Mouse (Mus musculus): ENCODE results near the gene Rhog.

Gene Rhog

DNA sequence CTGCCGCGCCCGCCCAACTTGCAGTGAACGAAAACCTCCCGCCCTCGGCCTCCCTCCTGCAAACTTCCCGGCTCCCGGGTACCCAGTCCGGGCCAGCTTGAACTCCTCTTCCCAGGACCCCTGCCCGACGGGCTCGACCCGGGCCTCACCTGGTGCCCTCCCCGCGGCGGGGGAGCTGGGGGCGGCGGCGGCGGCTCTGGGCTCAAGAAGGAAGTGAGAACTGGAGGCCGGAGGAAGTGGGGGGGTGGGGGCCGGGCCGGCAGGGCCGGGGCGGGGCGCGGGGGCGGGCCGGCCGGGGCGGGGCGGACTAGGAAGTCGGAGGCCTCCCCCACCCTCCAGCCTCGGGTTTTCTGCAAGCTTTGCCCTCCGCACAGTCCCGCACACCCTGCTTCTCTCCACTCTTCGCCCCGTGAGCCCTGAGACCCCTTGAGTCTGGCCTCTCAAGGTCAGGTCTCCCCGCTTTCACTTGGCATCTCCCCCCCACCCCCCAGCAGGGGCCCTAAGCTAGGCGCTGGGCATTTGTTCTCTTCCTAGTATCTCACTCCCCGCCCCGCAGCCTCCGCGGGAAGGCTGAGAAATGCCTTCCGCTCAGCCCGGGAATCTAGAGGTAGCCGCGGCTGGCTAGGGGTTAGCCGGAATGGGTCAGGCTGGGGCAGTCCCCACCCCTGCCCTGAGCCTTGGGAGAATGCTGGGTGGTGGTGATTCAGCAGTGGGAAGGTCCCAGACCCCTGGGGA lies 5.8 kb downstream of the Rhog start:
- peak; percentile 72 for DNase-seq

DNA sequence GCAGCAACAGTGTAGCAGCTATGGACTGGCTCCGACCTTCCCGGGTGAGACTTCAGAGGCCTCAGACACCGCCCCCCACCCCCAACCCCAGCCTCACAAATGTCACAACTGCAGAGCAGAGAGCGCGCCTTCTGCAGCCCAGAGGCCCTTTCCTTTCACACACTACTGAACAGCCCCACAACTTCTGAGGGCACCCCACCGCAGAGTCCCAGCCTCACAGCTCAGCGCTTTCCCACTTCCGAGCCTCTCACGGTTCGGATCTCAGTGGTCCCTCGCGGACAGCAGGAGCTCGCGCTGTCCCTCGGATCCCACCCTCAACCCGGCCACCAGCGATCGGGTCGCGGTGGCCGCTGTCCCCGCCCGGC lies 6.3 kb downstream of the Rhog start:
- DNase-seq: no peak

DNA sequence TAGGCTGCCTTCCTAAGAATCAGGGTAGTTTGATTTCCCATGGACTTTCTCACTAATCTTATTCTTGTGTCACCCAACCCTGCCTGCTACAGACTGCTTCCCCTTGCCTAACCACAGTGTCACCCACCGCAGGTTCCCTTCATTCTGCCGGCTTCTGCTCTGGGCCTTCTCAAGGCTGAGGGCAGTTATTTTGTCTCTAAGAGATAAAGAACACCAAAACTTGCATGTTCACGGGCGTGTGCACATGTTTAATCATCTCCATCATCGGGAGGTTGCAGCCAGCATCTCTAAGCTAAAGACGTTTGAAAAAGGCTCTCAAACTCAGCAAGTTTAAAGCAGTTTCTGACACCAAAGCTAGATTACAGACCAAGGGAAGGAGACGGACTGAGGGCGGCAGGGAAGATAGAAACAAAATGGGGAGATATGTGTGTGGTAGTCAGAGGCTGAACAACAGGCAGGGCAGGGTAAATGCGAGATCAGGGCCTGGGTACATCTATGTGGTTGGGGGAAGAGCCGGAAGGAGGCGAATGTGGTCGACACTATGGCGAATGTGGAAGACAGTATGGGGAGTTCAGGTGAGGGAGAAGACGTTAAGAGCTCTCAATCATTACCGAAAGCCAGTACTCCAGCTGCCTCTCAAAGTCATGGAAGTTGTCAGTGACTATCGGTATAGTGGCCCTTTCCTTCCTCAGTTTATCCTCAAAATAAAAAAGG lies 7.0 kb downstream of the Rhog start:
- DNase-seq: no peak

DNA sequence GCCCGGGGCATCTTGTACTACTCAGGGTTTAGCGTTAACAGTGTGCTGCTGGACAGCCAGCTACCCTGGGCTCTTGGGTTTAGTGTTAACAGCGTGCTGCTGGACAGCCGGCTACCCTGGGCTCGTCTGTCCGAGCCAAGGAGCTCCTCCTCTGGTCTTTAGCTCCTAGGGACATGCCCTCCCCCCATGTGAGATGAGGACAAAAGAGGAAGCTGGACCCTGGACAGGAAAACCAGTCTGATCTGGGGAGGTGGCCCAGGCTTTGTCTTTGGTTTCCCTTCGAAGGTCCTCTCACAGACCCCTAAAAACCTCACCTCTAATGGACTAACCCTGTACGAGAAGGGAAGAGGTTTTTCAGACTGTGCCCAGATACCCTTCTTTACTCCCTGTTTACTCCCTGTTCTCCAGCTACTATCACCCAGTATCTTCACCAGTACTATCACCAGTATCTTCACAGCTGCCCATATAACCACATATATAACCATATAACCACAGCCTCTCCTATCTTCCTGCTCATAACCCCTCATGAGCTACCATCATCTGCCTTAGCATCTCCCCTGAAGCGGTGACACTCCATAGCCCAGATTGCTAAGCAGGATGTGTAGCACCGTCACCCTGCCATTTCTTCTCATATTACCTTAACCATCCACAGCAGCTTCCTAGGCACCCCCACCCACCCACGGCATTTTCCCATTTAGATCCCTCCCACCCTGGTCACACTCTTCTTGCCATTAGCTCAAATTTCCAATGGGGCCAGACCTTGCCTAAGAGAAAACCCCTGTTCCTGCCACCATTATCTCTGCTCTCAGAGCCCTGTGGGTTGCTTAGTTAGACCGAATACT lies 8.7 kb downstream of the Rhog start:
- DNase-seq: no peak

DNA sequence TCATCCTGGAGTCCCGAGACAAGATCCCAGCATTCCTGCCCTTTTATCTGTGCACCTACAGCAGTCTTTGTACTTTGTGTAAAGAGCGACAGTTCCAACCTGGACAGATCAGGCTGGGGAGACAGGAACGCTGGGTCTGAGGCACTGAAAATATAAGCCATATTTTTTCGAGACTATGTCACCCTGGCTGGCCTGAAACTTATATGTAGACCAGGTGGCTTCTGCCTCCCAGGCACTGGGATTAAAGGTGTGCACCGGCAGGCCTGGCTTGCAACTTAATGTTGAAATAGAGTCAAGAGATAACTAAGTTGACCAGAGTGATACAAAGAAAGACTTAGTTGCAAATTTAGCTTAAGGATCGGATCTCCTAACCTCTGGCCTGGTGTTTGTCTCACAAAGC lies 9.6 kb downstream of the Rhog start:
- no peak for DNase-seq

DNA sequence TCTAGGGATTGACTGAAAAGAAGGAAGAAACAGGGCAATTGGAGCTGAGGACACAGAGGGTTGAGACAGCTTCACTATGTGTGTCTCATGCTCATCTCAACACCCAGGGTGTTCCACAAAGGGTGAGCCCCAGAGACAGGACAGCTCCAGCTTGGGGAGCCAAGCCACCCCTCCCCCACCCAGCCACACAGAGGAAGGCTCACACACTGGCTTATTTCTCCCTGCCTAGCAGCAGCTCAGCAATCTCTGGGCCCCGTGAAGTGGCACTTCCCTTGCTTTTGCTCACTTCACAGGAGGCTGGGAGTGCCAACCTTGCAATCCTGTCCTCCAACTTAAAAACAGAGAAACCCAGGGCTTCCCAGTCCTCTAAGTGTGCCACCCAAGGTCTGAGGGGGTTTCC lies 10.1 kb downstream of the Rhog start:
- no peak for DNase-seq

DNA sequence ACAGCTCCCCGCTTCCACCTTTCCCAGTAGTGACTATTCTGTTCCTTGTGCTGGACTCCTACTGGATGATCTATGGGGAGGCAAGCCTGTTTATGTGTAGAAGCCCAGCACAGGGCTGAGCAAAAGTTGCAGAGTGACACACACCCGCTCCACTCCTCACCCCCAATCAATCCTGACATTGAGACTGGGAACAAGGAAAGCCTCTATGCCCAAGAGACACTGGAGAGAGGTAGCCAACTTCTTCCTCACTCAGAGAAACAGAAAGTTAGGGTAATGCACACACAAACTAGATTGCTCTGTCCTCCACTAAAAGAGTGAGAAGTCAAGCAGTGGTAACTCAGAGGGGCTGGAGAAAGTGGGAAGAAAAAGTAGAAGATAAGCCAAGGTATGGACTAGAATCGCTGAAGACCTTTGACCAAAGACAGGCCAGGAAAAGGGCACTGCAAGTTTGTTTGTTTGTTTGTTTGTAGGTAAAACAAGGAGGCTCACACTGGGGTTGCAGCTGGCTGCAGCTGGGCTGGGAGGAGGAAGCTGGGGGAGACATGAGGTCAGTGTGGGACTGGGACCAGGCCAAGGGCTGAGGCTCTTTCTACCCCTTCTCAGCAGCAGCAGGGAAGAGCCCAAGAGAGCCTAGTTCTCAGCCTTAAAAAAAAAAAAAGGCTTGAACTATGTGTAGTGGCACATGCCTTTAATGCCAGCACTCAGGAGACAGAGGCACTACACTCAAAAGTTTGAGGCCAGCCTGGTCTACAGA lies 10.9 kb downstream of the Rhog start:
- no peak for DNase-seq

DNA sequence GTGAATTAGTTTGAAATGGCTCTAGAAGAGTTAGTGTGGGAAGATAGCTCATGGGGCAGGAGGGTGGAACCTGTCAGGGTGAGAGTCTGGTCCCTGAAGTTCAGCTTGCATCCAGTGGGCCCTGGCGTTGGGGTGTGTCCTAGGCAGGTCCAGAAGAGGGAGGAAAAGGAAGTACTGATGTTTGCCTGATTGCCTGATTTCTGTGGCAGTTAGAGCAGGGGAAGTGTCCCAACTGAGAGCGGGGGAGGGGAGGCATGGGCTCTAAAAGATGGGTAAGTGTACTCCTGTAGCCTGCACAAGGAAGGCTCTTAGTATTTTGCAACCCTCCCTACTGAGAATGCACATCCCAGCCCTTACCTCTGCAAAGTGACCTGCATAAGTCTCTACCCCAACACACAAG lies 12.0 kb downstream of the Rhog start:
- no peak for DNase-seq

DNA sequence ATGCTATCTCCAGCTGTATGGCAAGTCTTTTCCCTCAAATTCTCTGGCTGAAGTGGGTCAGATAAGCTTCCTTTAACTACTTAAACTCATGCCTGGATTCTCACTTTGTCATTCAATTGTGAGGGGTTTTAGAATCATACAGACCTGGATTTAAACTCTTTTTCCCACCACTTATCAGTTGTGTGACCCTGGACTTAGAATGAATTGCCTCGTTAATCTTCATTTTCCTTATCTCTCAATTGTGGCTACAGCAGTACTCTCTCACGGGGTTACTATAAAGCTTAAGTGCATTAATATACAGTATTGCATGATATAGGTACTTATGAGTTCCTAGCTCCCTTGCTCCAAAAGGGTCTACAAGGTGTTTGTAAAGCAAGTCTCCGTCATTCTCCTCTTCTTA lies 12.9 kb downstream of the Rhog start:
- no peak for DNase-seq

DNA sequence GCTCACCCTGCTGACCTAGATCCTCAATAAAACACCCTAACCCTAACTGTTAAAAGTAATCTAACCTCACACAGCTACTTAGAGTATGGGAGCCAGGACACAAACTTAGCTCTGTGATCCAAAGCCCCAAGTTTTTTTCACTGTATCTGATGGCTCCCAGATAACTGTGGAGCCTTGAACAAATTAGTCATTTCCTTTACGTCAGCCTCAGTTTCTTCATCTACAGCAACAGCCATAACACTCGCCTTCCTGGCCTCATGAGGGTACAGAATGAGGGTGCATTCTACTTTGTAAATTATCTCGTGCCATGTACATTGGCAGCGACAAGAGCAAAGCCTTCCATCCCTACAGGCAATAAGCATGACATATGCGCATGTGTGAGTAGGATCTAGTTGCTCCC lies 13.5 kb downstream of the Rhog start:
- no peak for DNase-seq

DNA sequence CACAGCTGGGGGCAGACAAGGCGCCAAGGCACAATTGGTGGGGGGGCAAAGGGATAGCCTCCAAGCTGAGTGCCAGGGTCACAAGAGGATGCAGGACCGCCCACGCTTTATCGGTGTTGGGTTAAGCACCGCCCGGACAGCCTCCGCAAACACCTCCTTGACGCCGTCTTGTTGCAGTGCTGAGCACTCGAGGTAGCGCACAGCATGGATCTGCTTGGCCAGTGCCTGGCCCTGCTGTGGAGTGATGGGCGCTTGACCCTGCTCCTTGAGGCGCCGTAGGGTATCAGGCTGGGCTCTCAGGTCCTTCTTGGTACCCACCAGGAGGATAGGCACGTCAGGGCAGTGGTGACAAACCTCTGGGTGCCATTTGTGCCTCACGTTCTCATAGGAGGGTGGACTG lies 16.3 kb downstream of the Rhog start:
- no peak for DNase-seq

DNA sequence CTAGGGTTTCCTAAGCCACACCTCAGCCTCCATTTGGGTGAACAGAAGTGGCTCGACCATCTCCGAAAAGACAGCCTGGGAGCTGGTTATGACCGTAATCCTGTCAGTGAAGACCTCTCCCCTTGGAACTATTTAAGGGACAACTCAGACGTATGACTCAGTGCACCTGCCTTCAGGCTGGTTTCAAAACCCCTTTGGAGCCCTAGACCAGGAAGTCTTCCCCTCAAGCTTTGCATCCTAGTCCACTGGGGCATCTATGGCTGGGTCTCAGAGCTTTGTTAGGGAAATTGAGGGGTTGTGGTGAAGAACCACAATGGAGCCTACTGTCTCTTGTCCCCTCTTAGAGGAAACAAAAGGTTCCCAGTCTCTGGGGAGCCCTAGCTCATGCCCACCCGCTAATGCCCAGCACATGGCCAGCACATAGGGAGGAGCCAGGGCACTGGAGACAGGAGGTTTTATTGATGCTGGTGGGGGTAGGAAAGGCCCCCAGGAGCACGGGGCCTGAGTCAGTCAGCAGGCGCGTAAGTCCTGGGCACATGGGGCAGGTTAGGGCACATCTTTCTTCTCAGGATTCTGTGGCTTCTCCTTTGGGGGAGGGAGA lies 17.1 kb downstream of the Rhog start:
- DNase-seq: no peak

DNA sequence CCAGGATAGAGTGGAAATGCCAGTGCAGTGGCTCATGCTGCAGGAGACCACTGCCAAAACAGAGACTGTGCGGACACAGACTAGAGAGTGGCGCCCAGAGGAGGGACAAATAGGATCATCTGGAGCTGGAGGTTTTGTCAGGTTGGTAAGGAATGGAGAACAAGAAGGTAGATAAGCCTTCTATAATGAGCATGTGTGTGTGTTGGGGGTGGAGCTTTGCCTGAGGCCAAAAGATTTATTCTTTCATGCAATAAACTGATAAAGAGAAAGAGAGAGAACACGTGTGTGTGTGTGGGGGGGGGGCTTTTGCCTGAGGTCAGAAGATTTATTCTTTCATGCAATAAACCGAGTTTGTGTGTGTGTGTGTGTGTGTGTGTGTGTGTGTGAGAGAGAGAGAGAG lies 22.8 kb downstream of the Rhog start:
- DNase-seq: no peak

DNA sequence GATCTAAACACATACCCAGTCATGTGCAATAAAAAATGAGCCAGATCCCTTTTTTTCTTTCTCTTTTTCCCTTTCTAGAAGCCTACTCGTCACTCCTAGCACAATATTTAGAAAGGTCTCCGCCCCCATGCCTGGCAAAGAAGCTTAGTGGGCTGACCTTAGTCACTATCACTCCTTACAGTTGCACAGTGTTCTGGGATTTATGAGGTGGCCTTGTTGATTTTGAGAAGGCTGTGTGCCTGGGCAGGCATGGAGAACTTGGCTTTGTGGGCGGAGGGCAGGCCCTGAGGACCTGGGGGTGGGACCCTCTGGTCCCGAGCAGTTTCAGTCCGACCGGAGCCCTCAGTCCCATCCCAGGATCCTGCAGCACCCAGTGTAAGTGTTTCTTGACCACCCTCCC lies 26.0 kb downstream of the Rhog start:
- DNase-seq: no peak

DNA sequence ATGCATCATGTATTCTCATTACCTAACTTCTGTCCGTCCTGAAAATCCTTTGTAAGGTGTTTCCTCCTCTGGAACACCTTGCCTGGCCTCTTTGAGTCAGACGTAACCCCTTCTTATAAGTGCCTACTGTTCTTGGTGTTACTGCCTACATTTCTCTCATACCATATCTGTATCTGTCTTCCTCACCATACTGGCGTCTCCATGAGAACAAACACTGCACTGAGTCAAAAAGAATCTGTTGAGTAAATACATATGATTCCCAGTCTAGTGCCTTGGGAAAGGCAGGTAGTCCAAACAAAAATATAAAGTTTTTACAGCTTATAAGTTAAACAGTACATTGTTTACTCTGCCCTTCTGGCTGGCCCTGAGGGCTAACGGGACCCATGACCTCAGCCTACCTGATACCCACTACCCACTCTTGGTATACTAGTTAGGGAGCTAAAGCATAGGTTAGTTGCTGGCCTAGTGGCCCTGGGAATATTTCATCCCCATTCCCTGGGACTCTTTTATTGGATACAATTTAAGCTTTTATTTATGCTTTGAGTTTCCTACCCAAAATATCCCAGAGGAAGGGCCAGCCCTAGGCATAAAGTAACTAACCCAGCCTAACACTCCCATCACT lies 27.7 kb downstream of the Rhog start:
- DNase-seq: no peak

DNA sequence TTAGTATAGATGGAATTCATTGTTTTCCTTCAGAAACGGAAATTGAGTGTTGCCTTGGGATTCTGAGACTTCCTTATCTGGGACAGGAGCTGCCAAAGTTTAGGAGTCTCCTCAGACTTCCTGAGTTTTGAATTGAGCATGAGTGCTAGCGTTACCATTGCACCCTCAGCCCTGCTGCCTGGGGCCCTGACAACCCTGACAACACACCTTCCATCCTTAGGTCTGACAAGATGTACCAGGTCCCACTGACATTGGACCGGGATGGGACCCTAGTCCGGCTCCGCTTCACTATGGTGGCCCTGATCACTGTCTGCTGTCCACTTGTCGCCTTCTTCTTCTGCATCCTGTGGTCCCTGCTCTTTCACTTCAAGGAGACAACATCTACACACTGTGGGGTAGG lies 29.8 kb downstream of the Rhog start:
- DNase-seq: no peak

DNA sequence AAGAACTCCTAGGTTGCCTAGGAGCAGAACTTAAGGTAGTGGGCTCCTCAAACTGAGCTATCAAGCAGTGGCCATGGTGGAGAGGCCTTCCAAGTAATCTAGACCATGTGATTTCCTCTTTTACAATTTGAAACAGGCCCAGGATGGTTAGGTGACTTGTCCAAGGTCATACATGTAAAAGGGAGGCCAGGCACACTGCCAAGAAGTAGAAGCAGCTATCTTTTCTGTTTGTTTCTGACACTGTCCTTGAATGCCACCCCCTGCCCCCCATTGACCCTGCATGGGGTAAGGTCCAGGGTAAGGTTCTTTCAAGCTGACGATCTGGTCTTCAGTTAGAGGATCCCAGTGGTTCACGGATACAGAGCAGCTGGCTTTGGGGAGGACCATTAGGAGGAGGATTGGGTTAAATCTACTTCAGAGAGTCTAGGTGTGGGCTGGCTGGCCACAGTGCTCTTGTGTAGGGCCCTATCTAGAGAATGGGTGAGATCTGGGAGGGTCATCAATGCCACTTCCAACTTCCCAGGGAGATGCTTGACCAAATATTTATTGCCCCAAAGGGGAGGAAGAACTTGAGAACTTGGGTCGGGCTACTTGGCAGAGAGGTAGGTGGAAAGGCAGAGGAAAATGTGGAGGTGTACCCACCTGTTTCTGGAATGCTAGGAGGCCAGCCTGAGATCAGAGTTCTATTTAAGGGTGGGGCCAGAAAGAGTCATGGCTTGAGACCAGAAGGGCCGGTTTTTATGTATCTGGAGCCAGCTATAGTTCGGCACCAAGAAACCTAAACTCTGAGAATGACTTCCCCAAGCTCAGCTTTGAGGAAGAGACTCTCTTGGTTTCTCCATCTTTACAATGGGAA lies 31.7 kb downstream of the Rhog start:
- DNase-seq: no peak

DNA sequence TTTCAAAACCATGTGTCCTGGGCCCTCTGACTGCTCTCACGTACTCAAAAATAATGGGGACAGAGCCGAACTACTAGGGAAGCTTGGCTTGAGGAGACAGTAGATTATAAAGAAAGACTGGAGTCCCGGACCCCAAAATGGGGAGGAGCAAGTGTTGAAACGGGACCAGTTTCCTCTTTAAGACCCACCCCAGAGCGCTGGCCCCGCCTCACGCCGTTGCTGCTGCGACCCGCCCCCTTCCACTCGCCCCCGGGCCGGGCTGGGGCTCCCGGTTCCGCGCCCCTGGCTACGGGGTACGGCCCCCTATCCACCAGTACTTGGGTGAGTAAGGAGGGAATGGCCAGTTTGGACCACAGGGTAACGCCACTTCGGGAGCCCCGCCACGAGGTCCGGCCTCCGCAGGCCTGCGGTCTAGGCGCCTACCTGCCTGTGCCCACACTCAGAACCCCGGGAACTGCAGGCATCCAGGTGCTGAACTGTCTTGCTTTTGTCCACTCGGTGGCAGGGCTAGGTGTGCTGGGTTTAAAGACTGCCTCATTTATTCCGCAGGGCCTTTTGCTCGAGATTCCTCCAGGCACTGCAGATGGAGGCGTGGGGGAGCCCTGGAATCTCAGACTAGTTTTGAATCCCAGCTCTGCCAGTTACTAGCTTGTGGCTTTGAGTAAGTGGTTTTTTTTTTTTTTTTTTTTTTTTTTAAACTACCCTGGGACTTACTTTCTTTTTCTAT lies 32.9 kb downstream of the Rhog start:
- peak; percentile 63 for DNase-seq

DNA sequence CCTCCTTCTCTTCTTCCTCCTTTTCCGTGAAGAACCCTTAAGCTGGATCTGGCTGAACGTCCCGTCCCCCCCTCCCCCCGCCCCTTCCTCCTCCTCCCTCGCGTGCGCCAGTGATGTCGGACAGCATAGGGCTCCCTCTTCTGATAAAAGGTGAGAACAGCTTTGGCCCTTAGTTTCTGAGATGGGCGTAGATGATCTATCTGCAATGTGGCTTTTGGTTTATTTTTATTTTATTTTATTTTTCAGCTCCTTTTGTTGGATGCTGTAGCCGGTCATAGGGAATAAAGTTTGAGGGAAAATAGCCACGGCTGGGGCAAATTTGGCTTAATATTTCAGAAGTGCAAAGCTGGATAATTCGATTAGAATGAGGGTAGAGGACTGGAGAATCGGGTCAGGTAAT lies 33.5 kb downstream of the Rhog start:
- no peak for DNase-seq

DNA sequence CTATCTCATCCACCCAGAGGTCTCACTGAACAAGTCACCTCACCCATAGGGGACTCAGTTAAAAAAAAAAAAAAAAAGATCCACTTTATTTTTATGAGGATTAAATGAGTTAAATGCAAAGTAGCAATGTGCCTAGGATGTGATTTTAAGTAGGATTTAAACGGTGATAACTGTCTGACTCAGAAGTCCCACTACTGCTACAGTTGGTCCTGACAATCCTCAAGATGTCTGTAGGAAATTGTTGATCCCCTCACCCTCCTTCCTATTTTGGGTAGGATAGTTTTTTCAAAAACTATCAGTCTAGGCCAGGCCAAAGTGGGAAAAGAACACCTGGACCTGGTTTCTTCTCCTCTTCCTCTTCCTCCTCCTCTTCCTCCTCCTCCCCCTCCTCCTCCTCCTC lies 34.0 kb downstream of the Rhog start:
- DNase-seq: no peak

DNA sequence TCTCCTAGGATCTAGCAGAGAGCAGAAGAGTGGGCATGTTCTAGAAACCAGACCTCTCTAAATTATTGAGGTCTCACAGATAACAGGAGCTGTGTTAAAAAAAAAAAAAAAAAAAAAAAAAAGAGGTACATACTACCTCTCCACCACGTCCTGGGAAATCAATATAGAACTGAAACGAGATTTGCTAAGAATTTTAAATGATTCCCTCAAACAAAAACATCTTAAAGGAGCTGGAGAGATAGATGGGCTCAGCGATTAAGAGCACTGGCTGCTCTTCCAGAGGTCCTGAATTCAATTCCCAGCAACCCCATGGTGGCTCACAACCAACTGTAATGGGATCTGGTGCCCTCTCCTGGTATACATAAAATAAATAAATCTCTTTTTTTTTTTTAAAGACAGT lies 44.8 kb downstream of the Rhog start:
- peak; percentile 41 for DNase-seq

All from cerebellum, adult 9-10 months (tissue).